Mouse (Mus musculus) gastrocnemius, adult 8-10 months (tissue): ENCODE results near the gene Ces1e. TPM values are rescaled to one million over a fixed set of nuclear protein-coding genes. Genes with fewer than 3 reads are reported as not detected.

Experiments
- DNase-seq, 2 experiments: peaks; one replicate each; pipeline ENCODE4 v3.0.0; 2022; ENCODE audit warnings: low spot score in 2 of 2
- total RNA-seq, 4 experiments: library from RNA; stranded (reverse); gene quantifications; 2 replicates each; pipeline ENCODE4 v1.2.4; 2022

Gene Ces1e
- total RNA-seq, 4 experiments from 2014 or later = 0.29 to 0.48 (median 0.39) TPM

- no peak for DNase-seq
Observed at GRCm38 (mm10) chr8:93176593-93176992, 52.8 kb downstream of the Ces1e start.

GRCm38 (mm10) chr8:93174554-93174953, 54.9 kb downstream of the Ces1e start:
- no peak for DNase-seq

DNA sequence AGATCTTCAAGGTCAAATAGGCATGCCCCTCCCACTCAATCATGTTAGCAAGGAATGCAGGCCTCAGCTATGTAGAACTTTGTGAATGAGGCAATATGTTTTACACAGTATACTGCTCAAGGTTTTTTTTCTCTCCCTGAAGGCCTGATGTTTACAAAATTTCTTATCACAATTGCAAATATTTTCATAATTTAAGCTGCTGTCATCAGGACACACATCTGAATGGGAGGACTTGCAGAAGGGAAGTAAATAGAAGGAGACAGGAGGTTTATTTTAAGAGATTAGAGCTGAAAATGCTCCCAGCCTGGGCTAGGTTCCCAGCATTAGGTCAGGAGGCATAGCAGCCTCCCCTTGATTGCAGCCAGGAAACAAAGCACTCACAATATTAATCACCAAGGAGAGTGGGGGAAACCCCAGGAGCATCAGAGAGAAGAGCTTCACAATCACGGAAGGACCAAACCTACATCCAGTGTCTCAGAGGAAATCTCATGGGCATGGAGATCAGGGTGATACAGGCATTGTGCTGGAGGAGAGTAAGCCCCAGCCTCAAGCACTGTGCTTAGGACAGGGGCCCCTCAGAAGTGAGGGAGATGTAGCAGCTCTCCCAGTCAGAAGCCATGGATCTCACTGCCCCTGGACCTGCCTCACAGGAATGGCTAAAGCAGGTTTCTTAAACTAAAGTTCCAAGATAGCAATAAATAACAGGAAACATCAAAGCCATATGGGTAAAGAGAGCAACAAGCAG, 57.4 kb downstream of the Ces1e start:
- DNase-seq = peak in 1 of 2 experiments; percentile 31

DNA sequence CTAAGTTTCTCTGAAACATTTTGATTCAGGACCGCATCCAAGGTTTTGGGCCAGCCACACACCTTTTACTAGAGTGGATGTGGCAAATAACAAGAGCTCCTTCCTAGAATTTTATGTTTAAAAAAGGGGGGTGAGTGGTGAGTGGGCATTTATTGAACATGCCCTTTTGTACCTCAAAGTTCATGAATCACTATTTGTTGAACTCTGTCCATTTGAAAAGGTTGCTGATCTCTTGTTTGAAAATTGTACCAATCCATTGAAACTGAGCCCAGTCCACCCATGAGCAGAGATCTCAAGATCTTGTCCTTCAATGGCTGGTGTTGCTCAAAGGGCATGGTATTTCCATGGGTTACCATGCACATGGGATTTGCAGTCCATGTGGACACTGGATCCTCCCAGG, 66.1 kb downstream of the Ces1e start:
- no peak for DNase-seq

DNA sequence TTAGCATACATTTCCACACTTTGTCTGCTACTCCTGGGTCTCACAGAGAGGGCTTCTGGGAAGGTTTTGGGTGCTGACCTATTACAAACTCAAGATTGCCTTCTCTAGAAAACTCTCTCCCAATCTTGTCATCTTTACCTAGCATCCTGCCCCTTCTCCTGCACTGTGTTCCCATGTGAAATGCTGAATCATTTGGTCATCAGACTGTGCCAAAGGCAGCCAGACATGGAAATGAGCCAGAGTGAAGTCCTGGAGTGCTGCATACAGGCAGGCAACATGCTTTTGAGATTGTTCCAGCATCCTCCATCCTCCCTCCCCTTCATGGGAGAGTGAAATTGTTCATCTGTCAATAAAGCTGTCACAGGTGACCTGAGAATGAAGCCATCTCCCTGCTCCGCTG, 78.0 kb downstream of the Ces1e start:
- no peak for DNase-seq

Other genes with a start within 250 kb of the Ces1e start
- not detected for gene Ces1a, start 181.4 kb downstream of the Ces1e start, total RNA-seq
- not detected for gene Ces1b, start 149.6 kb downstream of the Ces1e start, total RNA-seq
- gene Ces1c, start 98.3 kb downstream of the Ces1e start, total RNA-seq = under 1 TPM in 1 of 4 experiments, not detected in 3; 0.86 TPM
- 100 to 1,000 TPM in 2 of 4 experiments, 10 to 100 TPM in 2; 73.3 to 160 (median 104) TPM for gene Ces1d, start 31.8 kb downstream of the Ces1e start, total RNA-seq
- under 1 TPM in 3 of 4 experiments, not detected in 1; 0.17 to 0.81 (median 0.54) TPM for gene Ces1f, start 50.1 kb upstream of the Ces1e start, total RNA-seq
- gene Ces1g, start 107.7 kb upstream of the Ces1e start, total RNA-seq = not detected
- gene Ces1h, start 150.1 kb upstream of the Ces1e start, total RNA-seq = not detected